Mouse (Mus musculus) intestine, postnatal 0 days (tissue): ENCODE data around the gene Nol3. TPM values are rescaled to one million over a fixed set of nuclear protein-coding genes. Genes with fewer than 3 reads are reported as not detected.

Source experiments
- ATAC-seq: fragments of 200-750 bp; cut with Nextera tagmentation; 2 replicates; pipeline ENCODE4 v1.8.0; 2017; ENCODE audit warnings: mild to moderate bottlenecking, moderate TSS enrichment, moderate library complexity
- H3K27ac ChIP-seq: fragments of 300-500 bp; sonication (generic); 2 replicates; pipeline ENCODE4 v1.5.1; 2014; ENCODE audit warnings: mild to moderate bottlenecking, low read depth, low read length, moderate library complexity
- H3K27me3 ChIP-seq: fragments of 300-500 bp; sonication (generic); replicated peaks from 2 replicates; pipeline ENCODE4 v1.6.1; 2014; ENCODE audit warnings: low read length, mixed read lengths; ENCODE audit not compliant: control insufficient read depth, insufficient read depth
- H3K36me3 ChIP-seq: fragments of 300-500 bp; sonication (generic); 2 replicates; pipeline ENCODE4 v1.6.1; 2014; ENCODE audit warnings: mild to moderate bottlenecking, moderate library complexity; ENCODE audit not compliant: control insufficient read depth, insufficient read depth
- H3K4me1 ChIP-seq: fragments of 300-500 bp; sonication (generic); replicated peaks from 2 replicates; pipeline ENCODE4 v1.6.1; 2014; ENCODE audit warnings: antibody characterized with exemption, low read length, mixed read lengths; ENCODE audit not compliant: control insufficient read depth, insufficient read depth
- H3K4me2 ChIP-seq: fragments of 300-500 bp; sonication (generic); replicated peaks from 2 replicates; pipeline ENCODE4 v1.6.1; 2014; ENCODE audit warnings: low read depth, mild to moderate bottlenecking, moderate library complexity
- H3K4me3 ChIP-seq: fragments of 300-500 bp; sonication (generic); 2 replicates; pipeline ENCODE4 v1.5.1; 2014; ENCODE audit warnings: low read depth, low read length
- H3K9ac ChIP-seq: fragments of 300-500 bp; sonication (generic); 2 replicates; pipeline ENCODE4 v1.6.1; 2014; ENCODE audit warnings: mild to moderate bottlenecking, low read depth, low read length
- H3K9me3 ChIP-seq: fragments of 300-500 bp; sonication (generic); 2 replicates; pipeline ENCODE4 v1.6.1; 2016; ENCODE audit warnings: mixed run types; ENCODE audit not compliant: control insufficient read depth
- CTCF ChIP-seq: sonication (generic); IDR thresholded peaks from 2 replicates; pipeline ENCODE4 v1.5.1; 2016; ENCODE audit warnings: low read depth, mild to moderate bottlenecking, control low read depth, antibody characterized with exemption, moderate library complexity
- WGBS: fragments of 180-500 bp; shearing (Covaris S2); extraction: QIAGEN DNeasy Blood & Tissue Kit; methylation state at CpG from one replicate; pipeline ENCODE4 v1.1.7; 2014; 5-methylcytosine and 5-hydroxymethylcytosine counted together
- polyA plus RNA-seq: library from polyadenylated mRNA; unstranded; fragments of >200 nt; fragmentation: Nextera tagmentation; extraction: Ambion mirVana; gene quantifications from 2 replicates; pipeline ENCODE4 v1.2.1, GENCODE M21; 2015

Nol3 gene
- polyA plus RNA-seq, 1 experiment from 2014 or later: 0.76 TPM

DNA sequence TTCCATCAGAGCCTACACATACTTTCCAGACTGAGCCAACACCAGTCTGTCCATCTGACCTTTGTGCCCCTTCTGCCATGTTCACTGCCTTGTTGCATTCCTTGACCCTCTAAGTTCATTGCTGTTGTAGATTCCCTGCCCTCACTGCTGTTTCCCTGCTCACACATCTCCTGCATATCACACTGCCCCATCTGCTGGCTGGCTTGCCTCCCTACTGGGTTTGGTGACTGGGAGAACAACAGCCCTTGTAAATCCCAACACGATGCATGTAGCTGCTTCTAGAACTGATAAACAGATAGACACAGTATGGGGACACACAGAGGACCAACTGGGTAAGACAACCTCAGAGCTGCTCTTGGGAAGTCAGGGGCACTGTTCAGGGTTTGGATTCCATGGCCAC lies 35.8 kb downstream of the Nol3 start:
- Histone ChIP-seq H3K27me3 (no peaks in the 10 kb centered on the region), H3K4me1 (no peaks in the 10 kb centered on the region), H3K27ac (no peak overlapping the region), H3K9me3 (no peaks in the 10 kb centered on the region), H3K4me2 (no peak overlapping the region), H3K4me3 (no peak overlapping the region), H3K9ac (no peak overlapping the region), H3K36me3 (peaks cover 86% of the 10 kb centered on the region)
- TF ChIP-seq CTCF: 0 out of 2 replicates have a peak, but pooled peaks have one; percentile 27
- 70% methylated on average over 1 of the region's 1 CpGs for WGBS
- no peak for ATAC-seq

DNA sequence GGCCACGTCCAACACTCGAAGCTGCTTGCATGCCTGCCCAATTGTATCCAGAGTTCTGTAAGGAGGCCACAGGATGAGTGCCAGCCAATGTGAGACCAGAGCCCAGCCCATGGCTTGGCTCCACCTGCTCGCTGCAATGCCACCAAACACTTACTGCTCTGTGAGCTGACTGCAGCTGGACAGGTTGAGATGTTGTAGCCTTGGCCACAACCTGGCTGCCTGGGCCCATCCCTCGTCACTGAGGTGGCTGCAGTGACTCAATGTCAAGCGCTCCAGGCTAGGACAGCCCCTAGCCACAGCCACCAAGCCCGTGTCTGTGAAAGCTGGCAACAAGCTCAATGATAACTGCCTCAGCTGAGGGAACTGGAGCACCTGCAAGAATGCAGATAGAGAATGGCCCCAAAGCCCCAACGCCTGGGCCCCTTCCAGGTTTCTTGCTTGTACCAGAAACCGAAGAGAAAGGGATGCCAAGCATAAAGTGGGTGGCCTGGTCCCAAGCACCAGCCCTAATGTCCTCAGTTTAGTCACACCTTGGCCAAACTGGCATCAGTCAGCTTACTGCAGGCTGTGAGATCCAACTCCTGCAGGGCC lies 37.0 kb downstream of the Nol3 start:
- Histone ChIP-seq H3K27ac (no peak overlapping the region), H3K27me3 (no peaks in the 10 kb centered on the region), H3K4me1 (no peaks in the 10 kb centered on the region), H3K9ac (no peak overlapping the region), H3K9me3 (no peaks in the 10 kb centered on the region), H3K4me3 (no peak overlapping the region), H3K4me2 (no peak overlapping the region), H3K36me3 (peaks cover 80% of the 10 kb centered on the region)
- WGBS: 87% methylated on average over 8 of the region's 8 CpGs
- no peak for ATAC-seq
- no peak for TF ChIP-seq CTCF

DNA sequence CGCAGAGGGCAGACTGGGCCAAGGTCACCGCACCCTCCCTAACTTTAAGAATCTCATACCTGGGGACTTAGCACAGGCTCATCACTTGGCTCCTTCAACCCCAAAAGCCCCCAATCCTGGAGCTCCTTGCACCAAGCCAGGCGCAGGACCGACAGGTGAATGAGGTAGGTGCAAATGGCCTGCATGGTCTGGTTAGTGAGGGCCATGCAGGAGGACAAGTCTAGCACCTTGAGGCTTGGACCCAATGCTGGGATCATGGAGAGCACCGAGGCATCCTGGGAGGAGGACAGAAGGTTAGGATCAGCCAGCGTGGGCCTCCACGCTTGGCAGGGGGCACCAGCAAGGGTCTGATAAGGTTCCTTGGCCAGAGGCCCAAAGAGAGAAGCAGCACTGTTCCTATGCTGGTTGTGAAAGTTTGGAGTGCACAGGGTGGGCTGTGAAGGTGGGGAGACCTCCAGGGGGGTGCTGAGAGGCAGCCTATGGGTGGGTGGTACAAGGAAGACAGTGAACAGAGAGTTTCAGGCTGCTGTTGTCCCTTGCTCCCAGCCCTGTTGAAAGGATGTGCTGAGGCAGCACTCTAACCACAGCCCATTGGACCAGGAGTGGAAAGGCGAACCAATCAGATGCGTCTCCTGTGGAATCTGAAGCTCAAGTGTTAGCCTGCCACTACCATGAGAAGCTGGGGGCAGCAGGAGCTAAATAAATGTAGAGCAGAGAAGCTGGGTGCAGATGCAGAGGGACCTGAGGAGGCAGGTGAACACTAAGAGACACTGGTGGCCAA lies 37.9 kb downstream of the Nol3 start:
- no peak overlapping the region for H3K4me2 ChIP-seq
- H3K9ac ChIP-seq: no peak overlapping the region
- H3K36me3 ChIP-seq: peaks cover 79% of the 10 kb centered on the region
- H3K4me3 ChIP-seq: no peak overlapping the region
- no peaks in the 10 kb centered on the region for H3K4me1 ChIP-seq
- no peak for TF ChIP-seq CTCF
- no peaks in the 10 kb centered on the region for H3K9me3 ChIP-seq
- no peak for ATAC-seq
- WGBS: 78% methylated on average over 9 of the region's 9 CpGs
- H3K27me3 ChIP-seq: no peaks in the 10 kb centered on the region
- H3K27ac ChIP-seq: no peak overlapping the region

DNA sequence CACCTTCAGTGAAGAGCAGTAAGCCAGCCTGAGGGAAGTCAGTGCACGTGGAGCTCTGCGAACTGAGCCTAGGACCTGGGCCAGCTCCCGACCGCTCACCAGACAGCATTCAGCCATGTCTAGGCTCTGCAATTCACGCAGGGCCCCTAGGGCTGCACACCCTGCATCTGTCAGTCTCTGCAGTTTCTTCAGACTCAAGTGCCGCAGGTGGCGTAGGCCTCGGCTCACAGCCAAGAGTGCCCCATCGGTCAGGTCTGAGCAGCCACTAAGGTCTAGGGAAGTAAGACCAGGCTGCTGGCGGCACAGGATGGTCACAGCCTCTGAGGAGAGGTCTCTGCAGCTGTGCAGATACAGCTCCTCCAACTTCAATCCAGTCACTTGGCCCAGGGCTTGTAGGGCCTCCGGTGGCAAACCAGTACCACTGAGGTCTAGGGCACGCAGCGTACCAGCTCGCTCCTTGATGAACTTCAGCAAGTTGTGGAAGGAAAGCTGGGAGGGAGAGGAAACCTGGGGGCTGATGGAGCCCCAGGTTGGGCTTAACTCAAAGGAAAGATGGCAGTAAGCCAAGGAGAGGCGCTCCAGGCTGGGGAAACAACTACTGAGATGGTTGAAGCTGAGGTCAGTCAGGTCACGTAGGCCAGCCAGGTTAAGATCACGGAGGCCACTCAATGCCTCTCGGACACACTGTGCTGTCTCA lies 39.3 kb downstream of the Nol3 start:
- no peak overlapping the region for H3K4me3 ChIP-seq
- TF ChIP-seq CTCF: no peak
- H3K27me3 ChIP-seq: no peaks in the 10 kb centered on the region
- no peak for ATAC-seq
- H3K36me3 ChIP-seq: peaks cover 68% of the 10 kb centered on the region
- no peak overlapping the region for H3K9ac ChIP-seq
- H3K27ac ChIP-seq: no peak overlapping the region; the same call in 1 of the 2 replicates
- no peak overlapping the region for H3K4me2 ChIP-seq
- H3K4me1 ChIP-seq: no peaks in the 10 kb centered on the region
- WGBS: 90% methylated on average over 18 of the region's 18 CpGs
- H3K9me3 ChIP-seq: no peaks in the 10 kb centered on the region

DNA sequence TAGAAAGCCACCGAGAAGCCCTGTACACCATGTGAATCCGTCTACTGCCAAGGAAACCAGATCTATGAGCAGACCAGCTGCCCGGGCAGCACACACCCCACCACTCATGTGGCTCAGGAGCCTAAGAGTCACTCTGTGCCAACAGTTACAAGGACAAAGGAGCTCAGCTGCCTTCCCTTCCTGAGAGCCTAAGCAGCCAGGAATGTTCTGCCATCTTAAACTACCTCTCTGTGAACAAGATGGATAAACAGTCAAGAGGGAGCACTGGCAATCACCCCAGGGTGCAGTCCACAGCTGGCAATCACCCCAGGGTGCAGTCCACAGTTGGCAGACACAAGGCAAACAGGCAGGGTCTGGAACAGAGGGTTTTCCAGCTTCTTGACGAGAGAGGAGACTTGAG lies 42.0 kb downstream of the Nol3 start:
- no peak overlapping the region for H3K4me2 ChIP-seq
- no peaks in the 10 kb centered on the region for H3K4me1 ChIP-seq
- H3K9me3 ChIP-seq: no peaks in the 10 kb centered on the region
- no peak overlapping the region for H3K27ac ChIP-seq
- peaks cover 59% of the 10 kb centered on the region for H3K36me3 ChIP-seq
- no peaks in the 10 kb centered on the region for H3K27me3 ChIP-seq
- 92% methylated on average over 4 of the region's 4 CpGs for whole genome bisulfite sequencing
- ATAC-seq: no peak
- TF ChIP-seq CTCF: no peak
- no peak overlapping the region for H3K4me3 ChIP-seq
- H3K9ac ChIP-seq: no peak overlapping the region

DNA sequence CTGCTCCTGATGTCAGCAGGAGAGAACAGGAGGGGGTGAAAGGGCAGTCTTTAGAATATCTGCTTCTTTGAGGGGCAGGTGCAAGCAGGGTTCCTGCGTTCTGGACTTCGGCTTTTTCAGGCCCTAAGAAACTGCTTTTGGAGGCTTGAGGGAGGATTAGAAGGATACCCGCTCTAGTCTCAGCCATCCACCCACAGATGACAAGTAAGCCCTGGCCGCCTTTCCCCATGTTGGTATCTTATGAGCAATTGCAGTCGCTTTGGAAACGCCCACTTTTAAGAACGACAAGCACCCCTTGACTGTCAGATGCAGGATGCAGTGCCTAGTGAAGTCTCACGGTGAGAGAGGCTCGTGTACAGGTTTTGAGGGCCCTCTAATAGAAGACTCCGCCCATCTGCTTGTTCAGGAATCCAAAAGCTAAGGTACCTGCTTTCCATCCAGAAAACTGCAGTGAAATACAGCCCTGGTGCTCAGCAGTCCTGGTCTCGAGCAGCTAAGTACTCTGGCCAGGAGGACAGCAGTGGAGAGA lies 42.8 kb downstream of the Nol3 start:
- peaks cover 53% of the 10 kb centered on the region for H3K36me3 ChIP-seq

More for the DNA sequence above, 42.8 kb downstream of the Nol3 start:
- no peak overlapping the region for H3K4me3 ChIP-seq
- H3K27ac ChIP-seq: no peak overlapping the region
- H3K27me3 ChIP-seq: no peaks in the 10 kb centered on the region
- no peak overlapping the region for H3K9ac ChIP-seq
- TF ChIP-seq CTCF: no peak
- no peaks in the 10 kb centered on the region for H3K4me1 ChIP-seq
- no peak for ATAC-seq
- H3K4me2 ChIP-seq: no peak overlapping the region
- no peaks in the 10 kb centered on the region for H3K9me3 ChIP-seq
- 83% methylated on average over 11 of the region's 11 CpGs for WGBS
